Mouse (Mus musculus): ENCODE data around the gene Pdpr.

DNA sequence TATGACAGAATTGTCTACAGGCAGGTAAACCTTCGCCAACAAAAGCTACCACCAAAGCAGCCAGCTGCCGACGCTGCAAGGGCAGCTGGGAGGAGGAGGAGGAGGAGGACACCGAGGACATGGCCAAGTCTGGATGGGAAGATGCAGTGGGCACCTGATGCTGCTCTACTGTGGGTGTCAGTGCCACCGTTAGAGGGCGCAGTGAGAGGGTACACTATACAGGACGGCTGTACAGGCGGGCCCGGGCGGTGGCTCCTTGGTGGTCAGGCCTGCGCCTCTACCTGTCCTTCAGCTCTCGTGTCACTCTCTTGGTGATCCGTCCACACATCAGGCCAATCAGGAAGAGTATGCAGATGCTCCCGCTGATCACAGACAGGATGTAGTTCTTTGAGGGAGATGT is 63.2 kb downstream of the Pdpr start:
- peak; percentile 69 for TF ChIP-seq CTCF (conservative IDR thresholded peaks at IDR 0.05; ENCODE audit: insufficient read depth, insufficient read length, low read depth, low read length)
- no peak for TF ChIP-seq POLR2A (IDR thresholded peaks at IDR 0.05; ENCODE audit: low read depth, low read length)

Data from kidney, adult 2 months (tissue).